Mouse (Mus musculus): ENCODE measurements around the gene Il1f8. TPM values are rescaled to one million over a fixed set of nuclear protein-coding genes. Genes with fewer than 3 reads are reported as not detected.
"Not testable (repeated sequence)": the region's sequence is repeated elsewhere in the genome, so short reads cannot be mapped to it uniquely, and the experiment has no call there.

Gene Il1f8
- not detected for total RNA-seq (2021)
- long read RNA-seq, experiment 1 = 0 reads
- long read RNA-seq, experiment 2 = 0 reads

- no peak for DNase-seq
These were observed at the start of gene Il1f8 for GRCm38 (mm10) chr2:24152861-24153260. TSS of gene Il1f8 (plus strand) at chr2:24153161.

GRCm38 (mm10) chr2:24103619-24104289 lies 49.2 kb upstream of the Il1f8 start:
- no peak for DNase-seq

GRCm38 (mm10) chr2:24109085-24109484 lies 43.9 kb upstream of the Il1f8 start:
- DNase-seq = no peak

GRCm38 (mm10) chr2:24134373-24134772 lies 18.6 kb upstream of the Il1f8 start:
- no peak for DNase-seq

- peak; percentile 11 for DNase-seq
These were observed 28.8 kb downstream of the Il1f8 start for GRCm38 (mm10) chr2:24181683-24182331.

- DNase-seq = not testable (repeated sequence)
These were observed 29.6 kb downstream of the Il1f8 start for GRCm38 (mm10) chr2:24182423-24183147.

GRCm38 (mm10) chr2:24184092-24184491 lies 31.1 kb downstream of the Il1f8 start:
- DNase-seq = not testable (repeated sequence)

GRCm38 (mm10) chr2:24186176-24186575 lies 33.2 kb downstream of the Il1f8 start, which contains the start of gene Il1f9:
TSS of gene Il1f9 (plus strand) at chr2:24186476.
- no peak for DNase-seq

GRCm38 (mm10) chr2:24187585-24187984 lies 34.6 kb downstream of the Il1f8 start:
- DNase-seq = no peak

GRCm38 (mm10) chr2:24188189-24188588 lies 35.2 kb downstream of the Il1f8 start:
- no peak for DNase-seq

Other genes starting within 250 kb of the Il1f8 start
- 1 to 10 TPM; 4.1 to 5.6 TPM for gene Hnmt, start 103.8 kb upstream of the Il1f8 start, total RNA-seq (2021)
- not detected for gene Tbpl2, start 56.6 kb upstream of the Il1f8 start, total RNA-seq (2021)
- not detected for gene Il1f9, start 33.3 kb downstream of the Il1f8 start, total RNA-seq (2021)
- gene Il1f6, start 62.3 kb downstream of the Il1f8 start, total RNA-seq (2021) = not detected
- gene Il1f5, start 123.8 kb downstream of the Il1f8 start, total RNA-seq (2021) = not detected
- gene Il1f10, start 138.0 kb downstream of the Il1f8 start, total RNA-seq (2021) = not detected
- not detected for gene Il1rn, start 183.7 kb downstream of the Il1f8 start, total RNA-seq (2021)
- gene Psd4, start 214.4 kb downstream of the Il1f8 start, total RNA-seq (2021) = under 1 TPM; 0.13 to 0.49 TPM